Mouse (Mus musculus) cerebellum, adult 2 months (tissue): Measurements from ENCODE around the gene Anpep. TPM values are rescaled to one million over a fixed set of nuclear protein-coding genes. Genes with fewer than 3 reads are reported as not detected.

Source experiments
- DNase-seq, 2 experiments: peaks; one replicate each; pipeline ENCODE4 v3.0.0; 2021
- H3K27ac ChIP-seq: fragments of 200-500 bp; 2 replicates; pipeline ENCODE4 v1.5.1; 2012; ENCODE audit warnings: low read length, control low read depth, inconsistent platforms; ENCODE audit not compliant: insufficient read depth
- H3K27me3 ChIP-seq: fragments of 200-500 bp; 2 replicates; pipeline ENCODE4 v1.6.1; 2012; ENCODE audit warnings: inconsistent platforms, mild to moderate bottlenecking, low read length, moderate library complexity; ENCODE audit not compliant: control insufficient read depth, insufficient read depth
- H3K4me1 ChIP-seq: fragments of 200-500 bp; 2 replicates; pipeline ENCODE4 v1.6.1; 2011; ENCODE audit warnings: low read length; ENCODE audit not compliant: control insufficient read depth, insufficient read depth
- H3K4me3 ChIP-seq: fragments of 200-500 bp; replicated peaks from 2 replicates; pipeline ENCODE3; 2011; ENCODE audit warnings: mild to moderate bottlenecking, low read depth, low read length, control low read depth; ENCODE audit not compliant: insufficient read depth
- CTCF ChIP-seq: fragments of 200-500 bp; IDR thresholded peaks from 2 replicates; pipeline ENCODE4 v1.5.1; 2011; ENCODE audit warnings: low read depth, mild to moderate bottlenecking, control low read depth, low read length, moderate library complexity, borderline replicate concordance; ENCODE audit not compliant: insufficient read depth
- POLR2A ChIP-seq: fragments of 200-500 bp; IDR thresholded peaks from 2 replicates; pipeline ENCODE4 v1.6.1; 2011; ENCODE audit warnings: low read length, control low read depth, borderline replicate concordance; ENCODE audit not compliant: insufficient read depth
- WGBS: fragments of 180-500 bp; shearing (Covaris S2); methylation state at CpG from one replicate; pipeline ENCODE4 v1.1.7; 2018; 5-methylcytosine and 5-hydroxymethylcytosine counted together
- polyA plus RNA-seq: library from polyadenylated mRNA; depleted of rRNA; stranded (reverse); fragments of >200 nt; gene quantifications from 2 replicates; pipeline ENCODE4 v1.2.3, GENCODE M21; 2012

Gene Anpep
- polyA plus RNA-seq, 1 experiment: 3.0 TPM

- Histone ChIP-seq H3K27ac (no peak overlapping the region), H3K27me3 (no peaks in the 10 kb centered on the region), H3K4me1 (no peaks in the 10 kb centered on the region), H3K4me3 (no peak overlapping the region)
- WGBS: 76% methylated on average over 2 of the region's 2 CpGs
- TF ChIP-seq CTCF: no peak
- no peak for TF ChIP-seq POLR2A
- DNase-seq: no peak
These were observed 17.7 kb upstream of the Anpep start for GRCm38 (mm10) chr7:79878455-79879025.

- Histone ChIP-seq H3K4me1 (no peaks in the 10 kb centered on the region), H3K27ac (no peak overlapping the region), H3K27me3 (no peaks in the 10 kb centered on the region), H3K4me3 (no peak overlapping the region)
- no peak for DNase-seq
- TF ChIP-seq CTCF (no peak), POLR2A (no peak)
- WGBS: 90% methylated on average over 6 of the region's 6 CpGs
These were observed 12.5 kb upstream of the Anpep start for GRCm38 (mm10) chr7:79873407-79873806.

- 71% methylated on average over 6 of the region's 6 CpGs for WGBS
- H3K4me1 ChIP-seq: no peaks in the 10 kb centered on the region
- H3K27me3 ChIP-seq: no peaks in the 10 kb centered on the region
- DNase-seq: peak in 1 of 2 experiments; percentile 21
- H3K27ac ChIP-seq: no peak overlapping the region
- no peak for TF ChIP-seq POLR2A
- TF ChIP-seq CTCF: no peak
- H3K4me3 ChIP-seq: no peak overlapping the region
These were observed 11.0 kb upstream of the Anpep start for GRCm38 (mm10) chr7:79871797-79872345.

- TF ChIP-seq POLR2A: no peak
- TF ChIP-seq CTCF: no peak
- DNase-seq: no peak
- Histone ChIP-seq H3K27ac (no peak overlapping the region), H3K4me1 (no peaks in the 10 kb centered on the region), H3K27me3 (no peaks in the 10 kb centered on the region), H3K4me3 (no peak overlapping the region)
- WGBS: 62% methylated on average over 6 of the region's 6 CpGs
These were observed 8.3 kb upstream of the Anpep start for GRCm38 (mm10) chr7:79869072-79869719.

- 78% methylated on average over 7 of the region's 7 CpGs for WGBS
- TF ChIP-seq POLR2A: no peak
- TF ChIP-seq CTCF: no peak
- Histone ChIP-seq H3K4me1 (no peaks in the 10 kb centered on the region), H3K27me3 (no peaks in the 10 kb centered on the region), H3K4me3 (no peak overlapping the region), H3K27ac (no peak overlapping the region)
- DNase-seq: no peak
These were observed 7.6 kb upstream of the Anpep start for GRCm38 (mm10) chr7:79868475-79868874.

- no peak overlapping the region for H3K4me3 ChIP-seq
- no peaks in the 10 kb centered on the region for H3K27me3 ChIP-seq
- no peak for DNase-seq
- TF ChIP-seq CTCF (no peak), POLR2A (no peak)
- no peaks in the 10 kb centered on the region for H3K4me1 ChIP-seq
- H3K27ac ChIP-seq: no peak overlapping the region
- WGBS: 51% methylated on average over 13 of the region's 13 CpGs
These were observed 7.0 kb upstream of the Anpep start for GRCm38 (mm10) chr7:79867861-79868260.

GRCm38 (mm10) chr7:79866294-79867000 lies 5.6 kb upstream of the Anpep start:
- Histone ChIP-seq H3K4me3 (no peak overlapping the region), H3K27me3 (no peaks in the 10 kb centered on the region), H3K27ac (no peak overlapping the region), H3K4me1 (no peaks in the 10 kb centered on the region)
- no peak for DNase-seq
- 72% methylated on average over 3 of the region's 3 CpGs for WGBS
- no peak for TF ChIP-seq CTCF
- no peak for TF ChIP-seq POLR2A
